Mouse (Mus musculus) CD4-positive, CD25-positive, alpha-beta regulatory T cell, adult 2 months (primary cell): ENCODE measurements around the gene Zzef1.

Experiments
- DNase-seq: peaks from one replicate; pipeline ENCODE4 v3.0.0-alpha.2; 2012; ENCODE audit warnings: low read depth, low spot score

Zzef1 gene

GRCm38 (mm10) chr11:72805232-72805631, 9.2 kb downstream of the Zzef1 start:
- no peak for DNase-seq

DNA sequence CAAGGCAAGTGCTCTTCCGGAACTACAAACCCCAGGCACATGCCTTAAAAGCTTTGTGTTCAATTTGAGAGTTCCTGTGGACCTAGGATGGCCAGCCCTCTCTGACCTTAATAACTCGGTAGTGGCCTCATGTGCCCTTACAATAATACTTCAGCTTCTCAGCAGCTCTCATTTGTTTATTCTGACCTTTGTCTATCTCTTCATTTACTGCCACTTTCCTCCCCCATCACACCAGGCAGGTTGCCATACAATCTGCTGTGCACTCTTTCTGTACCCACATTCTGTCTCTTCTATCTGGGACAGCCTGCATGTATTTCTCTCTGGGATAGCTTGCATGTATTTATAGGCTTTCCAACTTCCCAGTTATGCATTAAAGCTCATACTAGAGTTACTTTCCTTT, 10.5 kb downstream of the Zzef1 start:
- DNase-seq: no peak

DNA sequence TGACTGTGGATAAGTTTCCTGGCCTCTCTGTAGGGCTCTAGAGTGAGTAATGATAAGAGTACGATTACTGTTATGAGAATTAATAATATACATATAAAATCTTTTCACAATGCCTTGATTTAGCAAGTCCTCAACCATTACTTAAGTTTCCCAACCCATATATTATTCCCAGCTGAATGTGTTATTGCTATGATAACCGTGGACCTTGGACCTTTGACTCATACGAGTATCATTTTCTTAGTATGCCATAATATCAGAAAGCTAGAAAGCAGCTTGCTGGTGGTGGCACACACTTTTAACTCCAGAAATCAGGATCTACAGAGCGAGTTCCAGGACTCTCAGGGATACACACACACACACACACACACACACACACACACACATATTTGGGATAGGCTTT, 12.0 kb downstream of the Zzef1 start:
- DNase-seq: no peak

- DNase-seq: no peak
Observed at GRCm38 (mm10) chr11:72813687-72814086, 17.7 kb downstream of the Zzef1 start.

- DNase-seq: peak; percentile 47
Observed at GRCm38 (mm10) chr11:72814188-72814587, 18.2 kb downstream of the Zzef1 start.

DNA sequence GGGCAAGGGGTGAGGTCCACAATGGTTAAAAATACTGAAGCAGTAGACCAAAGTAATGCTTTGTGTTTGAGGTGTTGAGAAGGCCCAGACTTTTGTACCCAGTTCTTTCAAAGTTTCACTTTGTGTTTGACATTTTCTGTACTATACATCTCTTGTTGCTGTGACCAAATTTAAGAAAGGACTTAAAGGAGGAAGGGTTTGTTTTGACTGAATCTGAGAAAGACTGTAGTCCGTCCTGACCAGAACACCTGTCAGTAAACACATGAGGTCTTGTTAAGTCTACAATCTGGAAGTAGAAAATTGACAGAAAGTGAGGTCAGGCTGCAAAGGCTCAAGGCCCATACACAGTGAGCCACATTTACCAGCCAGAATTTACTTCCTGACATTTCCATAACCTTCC, 20.8 kb downstream of the Zzef1 start:
- DNase-seq: no peak

DNA sequence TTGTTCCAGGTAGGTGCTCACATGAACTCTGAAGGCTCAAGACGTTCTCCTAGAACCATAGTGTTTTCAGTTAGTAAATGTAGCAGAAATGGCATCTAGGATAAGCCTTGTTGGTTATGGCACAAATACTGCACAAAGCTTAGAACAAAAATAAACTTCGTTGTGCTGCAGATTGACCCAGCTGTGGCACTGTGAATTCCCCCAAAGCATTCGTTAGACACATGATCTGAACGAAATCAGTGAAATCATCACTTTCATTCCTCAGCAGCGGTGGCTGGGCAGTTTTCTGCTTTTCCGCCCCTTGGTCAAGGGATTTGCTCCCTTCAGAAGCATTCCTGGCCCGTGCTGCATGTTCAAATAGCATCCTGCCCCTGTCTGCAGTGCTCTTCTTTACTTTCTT, 22.0 kb downstream of the Zzef1 start:
- DNase-seq: no peak

GRCm38 (mm10) chr11:72821041-72821440, 25.0 kb downstream of the Zzef1 start:
- no peak for DNase-seq

DNA sequence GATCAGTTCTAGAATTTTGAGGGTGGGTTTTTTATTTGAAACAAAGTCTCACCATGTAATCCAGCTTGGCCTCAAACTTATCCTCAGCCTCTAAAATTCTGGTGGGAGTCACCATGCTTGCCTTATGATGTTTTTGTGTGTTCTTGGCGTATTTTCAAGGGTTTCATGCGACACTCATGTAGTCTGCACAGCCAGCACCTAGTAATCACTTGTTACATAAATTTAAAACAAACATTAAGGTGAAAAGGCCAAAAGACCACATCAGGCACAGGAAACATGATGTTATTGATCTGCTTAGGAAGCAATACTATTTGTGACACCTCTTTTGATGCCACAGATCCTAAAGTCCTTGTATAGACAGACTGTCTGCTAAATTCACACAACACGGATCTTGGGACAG, 33.8 kb downstream of the Zzef1 start:
- DNase-seq: no peak

GRCm38 (mm10) chr11:72842731-72843130, 46.7 kb downstream of the Zzef1 start:
- DNase-seq: no peak

- no peak for DNase-seq
Observed at GRCm38 (mm10) chr11:72843576-72843975, 47.5 kb downstream of the Zzef1 start.

DNA sequence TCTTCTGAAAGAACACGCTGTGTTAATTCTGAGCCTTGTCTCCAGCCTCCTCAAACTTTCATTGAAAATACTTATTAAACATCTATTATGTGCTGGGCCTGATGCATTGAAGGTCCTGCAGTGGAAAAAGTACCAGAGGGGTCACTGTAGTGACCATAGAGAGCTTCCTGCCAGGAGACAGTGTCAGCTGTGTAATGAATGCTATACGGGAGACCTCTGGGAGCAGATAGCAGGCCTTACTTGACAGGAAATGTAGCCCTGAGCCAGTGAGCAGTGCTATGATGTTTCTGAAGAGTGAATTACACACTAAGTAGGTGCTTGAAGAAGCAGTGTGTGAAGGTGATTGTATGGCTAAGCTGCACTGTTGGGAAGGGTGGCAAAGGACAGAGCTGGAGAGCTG, 49.5 kb downstream of the Zzef1 start:
- DNase-seq: no peak

DNA sequence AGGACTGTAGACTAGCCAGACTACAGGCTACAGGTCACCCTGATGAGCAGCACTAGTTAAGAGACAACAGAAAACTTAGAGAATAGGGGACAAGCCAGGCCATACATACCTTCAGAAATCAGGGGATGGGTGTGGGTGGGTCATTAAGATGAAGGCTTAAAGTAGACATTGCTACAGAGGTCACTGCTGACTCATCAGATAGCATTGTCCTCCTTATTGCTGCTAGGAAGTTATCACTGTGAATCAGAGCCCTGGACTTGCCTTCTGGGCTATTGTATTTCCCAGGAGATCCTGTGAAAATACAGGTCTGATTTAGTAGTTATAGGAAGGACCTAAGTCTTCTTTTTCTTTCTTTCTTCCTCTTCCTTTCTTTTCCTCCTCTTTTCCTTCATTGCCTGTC, 50.7 kb downstream of the Zzef1 start:
- DNase-seq: no peak

DNA sequence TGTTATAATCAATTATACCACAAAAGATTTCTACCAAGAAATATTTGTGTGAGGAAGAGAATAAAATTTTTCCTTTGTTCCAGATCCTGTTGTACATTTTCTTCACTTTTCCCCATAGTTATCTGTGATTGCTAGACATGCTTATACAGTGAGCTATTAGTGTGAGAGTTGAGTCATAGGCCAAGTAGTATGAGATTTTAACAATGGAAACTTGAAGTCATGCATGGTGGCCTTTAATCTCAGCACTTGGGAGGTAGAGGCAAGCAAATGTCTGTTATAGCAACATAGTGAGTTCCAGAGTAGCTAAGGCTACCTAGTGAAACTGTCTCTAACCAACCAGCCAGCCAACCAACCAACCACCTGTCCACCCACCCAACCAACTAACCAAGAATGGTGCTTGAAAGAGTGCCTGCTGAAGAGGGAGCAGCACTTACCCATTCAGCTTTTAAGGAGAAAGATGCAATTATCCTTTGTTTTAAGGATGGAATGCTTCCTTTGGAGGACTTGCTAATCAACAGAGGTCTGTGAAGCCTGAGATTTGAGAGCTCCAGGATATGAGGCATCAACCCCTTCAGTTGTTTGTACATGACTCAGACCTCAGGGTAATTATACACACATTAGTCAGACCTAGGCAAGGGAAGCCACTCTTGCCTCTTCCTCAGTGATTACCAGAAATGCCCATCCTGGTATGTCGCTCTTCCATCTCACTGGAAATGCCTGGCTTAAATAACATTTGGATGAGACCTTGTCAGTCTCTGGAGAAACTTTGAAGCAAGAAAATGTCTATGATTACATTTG, 52.0 kb downstream of the Zzef1 start:
- no peak for DNase-seq

DNA sequence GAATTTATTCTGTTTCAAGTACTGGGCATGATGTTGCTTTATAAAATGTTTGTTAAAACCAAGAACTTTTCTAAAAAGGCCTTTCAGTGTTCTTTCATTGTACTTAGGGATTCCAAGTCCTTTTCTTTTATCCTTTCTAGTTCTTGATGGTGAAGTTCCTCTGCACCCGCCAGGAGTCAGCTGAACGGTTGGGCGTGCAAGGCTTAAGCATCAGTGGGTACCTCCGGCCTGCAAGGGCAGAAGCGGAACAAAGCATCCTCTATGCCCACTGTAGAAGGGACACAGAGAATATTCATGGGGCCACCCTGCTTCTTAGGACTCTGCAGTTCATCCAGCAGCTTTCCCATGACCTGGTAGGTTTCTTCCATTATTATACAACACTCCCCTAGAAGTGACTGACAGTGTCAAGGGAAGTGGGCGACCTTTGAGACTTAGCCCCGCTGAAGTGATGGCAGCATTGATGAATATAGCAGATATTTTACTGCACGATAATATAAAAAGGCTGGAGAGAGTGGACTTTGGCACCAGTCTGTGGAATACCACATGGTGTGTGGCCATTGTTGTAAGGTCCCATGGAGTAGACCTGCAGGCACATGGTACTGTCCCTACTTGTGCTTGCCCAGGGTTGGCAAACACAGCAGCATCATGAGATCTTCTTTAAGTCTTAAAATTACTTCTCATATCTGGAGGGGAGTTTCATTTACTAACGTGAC, 54.5 kb downstream of the Zzef1 start:
- DNase-seq: no peak

DNA sequence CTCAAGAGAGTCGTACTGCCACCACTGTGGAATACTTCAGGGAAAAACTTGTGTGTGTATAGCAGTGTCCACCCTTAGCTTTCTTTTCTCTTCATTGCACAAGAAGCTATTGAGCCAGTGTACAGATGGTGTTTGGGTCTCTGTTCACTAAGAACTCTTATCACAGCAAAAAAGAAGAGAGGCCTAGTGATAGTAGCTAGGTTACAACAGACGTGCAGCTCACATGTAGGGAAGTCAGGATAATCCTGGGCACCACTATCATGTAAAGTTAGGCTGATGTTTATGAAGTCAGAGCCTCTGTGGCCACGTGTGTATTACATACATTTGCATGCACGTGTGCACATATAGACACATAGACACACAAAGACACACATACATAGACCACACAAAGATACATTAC, 55.2 kb downstream of the Zzef1 start:
- no peak for DNase-seq

DNA sequence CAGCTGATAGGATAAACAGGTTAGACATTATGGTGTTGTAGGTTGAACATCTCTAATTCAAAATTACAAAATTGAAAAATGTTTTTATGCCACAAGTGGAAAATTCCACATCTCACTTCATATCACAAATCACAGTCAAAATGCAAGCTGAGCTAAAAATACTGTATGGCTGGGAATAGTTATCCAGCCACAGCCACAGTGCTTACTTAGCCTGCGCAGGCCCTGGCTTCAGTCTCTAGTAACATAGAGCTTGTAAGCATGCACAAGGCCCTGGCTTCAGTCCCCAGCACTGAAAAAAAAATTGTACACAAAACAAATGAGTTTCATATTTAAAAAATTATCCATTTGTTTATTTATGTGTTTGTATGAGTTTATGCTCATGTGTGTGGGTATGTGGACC, 56.1 kb downstream of the Zzef1 start:
- DNase-seq: no peak

GRCm38 (mm10) chr11:72853086-72853485, 57.1 kb downstream of the Zzef1 start:
- DNase-seq: no peak

DNA sequence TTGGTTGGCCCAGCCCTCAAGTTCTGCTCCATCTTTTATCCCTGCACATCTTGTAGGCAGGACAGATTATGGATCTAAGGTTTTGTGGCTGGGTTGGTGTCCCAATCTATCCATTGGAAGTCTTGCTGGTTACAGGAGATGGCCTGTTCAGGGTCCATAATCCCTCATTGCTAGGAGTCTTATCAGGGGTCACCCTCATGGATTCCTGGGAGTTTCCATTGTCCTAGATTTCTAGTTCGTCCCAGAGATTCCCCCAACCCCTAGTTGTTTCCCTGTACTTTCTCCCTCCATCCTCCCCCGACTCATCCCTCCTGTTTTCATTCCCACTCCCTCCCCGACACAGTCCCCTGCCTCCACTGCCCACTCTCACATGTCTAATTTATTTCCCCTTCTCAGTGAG, 58.2 kb downstream of the Zzef1 start:
- DNase-seq: no peak

DNA sequence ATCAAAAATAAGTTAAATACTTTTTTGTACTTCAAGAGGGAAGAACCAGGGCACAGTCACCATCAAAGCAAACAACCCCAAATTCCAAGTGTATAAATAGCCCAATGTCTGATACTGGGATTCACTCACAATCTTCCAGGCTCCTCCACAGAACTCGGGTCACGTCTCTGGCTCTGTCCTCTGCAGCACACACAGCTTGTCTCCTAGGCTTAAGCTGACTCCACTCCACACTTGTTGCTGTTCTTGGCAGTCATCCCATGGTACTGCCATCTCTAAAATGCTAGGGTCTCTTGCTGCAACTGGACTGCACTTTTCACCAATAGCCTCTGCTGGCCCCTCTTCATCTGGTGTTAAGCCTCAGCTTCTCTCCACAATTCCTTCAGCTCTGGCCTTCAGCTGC, 60.7 kb downstream of the Zzef1 start:
- DNase-seq: no peak

GRCm38 (mm10) chr11:72861236-72861635, 65.2 kb downstream of the Zzef1 start:
- DNase-seq: no peak

GRCm38 (mm10) chr11:72866446-72866845, 70.4 kb downstream of the Zzef1 start:
- DNase-seq: no peak

- no peak for DNase-seq
Observed at GRCm38 (mm10) chr11:72872061-72872460, 76.0 kb downstream of the Zzef1 start.
